Mouse (Mus musculus) adrenal gland, adult 2 months (tissue): ENCODE results near the gene Spint2. TPM values are rescaled to one million over a fixed set of nuclear protein-coding genes. Genes with fewer than 3 reads are reported as not detected.

Experiments
- DNase-seq: peaks from one replicate; pipeline ENCODE4 v3.0.0; 2021
- long read RNA-seq: library from polyadenylated mRNA; stranded (forward); transcript quantifications from one replicate; pipeline ENCODE4 v2.0.0, GENCODE M21; 2021
- polyA plus RNA-seq: library from polyadenylated mRNA; depleted of rRNA; stranded (reverse); fragments of >200 nt; gene quantifications from 2 replicates; pipeline ENCODE4 v1.2.3, GENCODE M21; 2012; rRNA removed
- total RNA-seq, 2 experiments: library from RNA; stranded (reverse); gene quantifications; 2 replicates each; pipeline ENCODE4 v1.2.3; 2021

The Spint2 gene
- total RNA-seq (10 to 100 TPM; 44.3 to 53.9 TPM), polyA plus RNA-seq (61.1 and 90.2 TPM in 2 replicates)
- long read RNA-seq, transcript Spint2-201 (7 exons, 1,384 nt), result minor isoform, 5 of 55 reads
- long read RNA-seq, transcript Spint2-202 (6 exons, 1,211 nt), result major isoform, 47 of 55 reads
- long read RNA-seq, partial matches to known transcripts, result 2 of 55 reads
- long read RNA-seq, other reads (novel, unspliced or antisense), result 1 of 55 reads

GRCm38 (mm10) chr7:29281201-29282073, at the start of gene Spint2:
Gene Spint2, minus strand, starts transcription at chr7:29281912.
- DNase-seq, result peak; percentile 86

- DNase-seq, result no peak
These were observed 47.3 kb upstream of the Spint2 start for GRCm38 (mm10) chr7:29328984-29329383.

- DNase-seq, result no peak
These were observed 45.4 kb upstream of the Spint2 start for GRCm38 (mm10) chr7:29327087-29327486.

- no peak for DNase-seq
These were observed 37.9 kb upstream of the Spint2 start for GRCm38 (mm10) chr7:29319337-29320307.

GRCm38 (mm10) chr7:29318115-29318911, 36.6 kb upstream of the Spint2 start:
- DNase-seq, result no peak

GRCm38 (mm10) chr7:29317558-29317957, 35.8 kb upstream of the Spint2 start:
- DNase-seq, result no peak

- DNase-seq, result no peak
These were observed 35.3 kb upstream of the Spint2 start for GRCm38 (mm10) chr7:29316976-29317375.

- DNase-seq, result no peak
These were observed 34.5 kb upstream of the Spint2 start for GRCm38 (mm10) chr7:29316137-29316734.

- no peak for DNase-seq
These were observed 33.3 kb upstream of the Spint2 start for GRCm38 (mm10) chr7:29314844-29315628.

GRCm38 (mm10) chr7:29313572-29314261, 32.0 kb upstream of the Spint2 start:
- no peak for DNase-seq

- DNase-seq, result no peak
These were observed 31.3 kb upstream of the Spint2 start for GRCm38 (mm10) chr7:29313051-29313450.

GRCm38 (mm10) chr7:29309749-29310148, 28.0 kb upstream of the Spint2 start:
- no peak for DNase-seq

GRCm38 (mm10) chr7:29309221-29309721, 27.6 kb upstream of the Spint2 start:
- peak; percentile 67 for DNase-seq

GRCm38 (mm10) chr7:29307350-29308104, 25.8 kb upstream of the Spint2 start:
- DNase-seq, result peak; percentile 96

- DNase-seq, result no peak
These were observed 24.9 kb upstream of the Spint2 start for GRCm38 (mm10) chr7:29306619-29307018.

GRCm38 (mm10) chr7:29306108-29306507, 24.4 kb upstream of the Spint2 start:
- no peak for DNase-seq

- no peak for DNase-seq
These were observed 23.7 kb upstream of the Spint2 start for GRCm38 (mm10) chr7:29305263-29305988.
